Mouse (Mus musculus): ENCODE results near the gene Sh2d2a. TPM values are rescaled to one million over a fixed set of nuclear protein-coding genes. Genes with fewer than 3 reads are reported as not detected.
"Not testable (repeated sequence)": the region's sequence is repeated elsewhere in the genome, so short reads cannot be mapped to it uniquely, and the experiment has no call there.

Gene Sh2d2a
- polyA plus RNA-seq, 1 experiment, result 2.4 TPM

DNA sequence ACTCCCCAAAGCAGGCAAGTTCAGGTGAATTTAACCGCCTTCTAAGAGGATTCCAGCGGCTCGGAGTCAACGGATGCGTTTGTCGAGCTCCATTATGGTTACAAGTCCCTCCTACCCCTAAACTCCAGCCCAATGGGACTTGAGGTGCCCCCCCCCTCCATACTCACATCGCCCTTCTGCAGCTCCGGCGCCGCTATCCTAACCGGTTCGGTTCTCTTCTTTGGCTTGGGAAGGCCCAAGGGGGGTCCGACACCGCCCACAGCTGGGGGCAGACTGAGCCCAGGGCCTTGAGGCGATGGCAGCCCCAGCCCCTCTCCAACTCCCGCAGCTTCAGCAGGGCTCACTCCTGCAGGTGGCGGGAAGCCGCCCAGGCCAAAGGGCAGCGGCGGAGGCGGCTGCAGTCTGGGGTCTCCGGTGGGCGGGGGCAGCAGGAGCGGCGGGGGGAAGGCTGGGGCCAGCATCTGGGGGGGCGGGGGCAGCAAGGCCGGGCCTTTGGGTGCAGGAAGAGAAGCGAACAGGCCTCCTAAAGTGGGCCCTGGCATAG is 38.2 kb downstream of the Sh2d2a start:
- Histone ChIP-seq H3K4me1 (ENCODE audit: control insufficient read depth, insufficient read depth, low read length) (peaks cover 16% of the 10 kb centered on the region), H3K27me3 (replicated peaks; ENCODE audit: control insufficient read depth, insufficient read depth, low read length) (no peaks in the 10 kb centered on the region), H3K36me3 (ENCODE audit: control insufficient read depth, insufficient read depth, low read length) (no peaks in the 10 kb centered on the region), H3K4me3 (ENCODE audit: insufficient read depth, low read depth, low read length) (peak overlapping the region; percentile 93), H3K27ac (ENCODE audit: insufficient read depth, low read depth, low read length) (peak overlapping the region; percentile 87)
- peak; percentile 34 for DNase-seq
- TF ChIP-seq CTCF (conservative IDR thresholded peaks at IDR 0.05; ENCODE audit: insufficient read depth, insufficient read length, low read depth, low read length) (no peak), POLR2A (IDR thresholded peaks at IDR 0.05; ENCODE audit: low read depth, low read length) (no peak)
- under 1% methylated on average over 28 of the region's 28 CpGs for WGBS

DNA sequence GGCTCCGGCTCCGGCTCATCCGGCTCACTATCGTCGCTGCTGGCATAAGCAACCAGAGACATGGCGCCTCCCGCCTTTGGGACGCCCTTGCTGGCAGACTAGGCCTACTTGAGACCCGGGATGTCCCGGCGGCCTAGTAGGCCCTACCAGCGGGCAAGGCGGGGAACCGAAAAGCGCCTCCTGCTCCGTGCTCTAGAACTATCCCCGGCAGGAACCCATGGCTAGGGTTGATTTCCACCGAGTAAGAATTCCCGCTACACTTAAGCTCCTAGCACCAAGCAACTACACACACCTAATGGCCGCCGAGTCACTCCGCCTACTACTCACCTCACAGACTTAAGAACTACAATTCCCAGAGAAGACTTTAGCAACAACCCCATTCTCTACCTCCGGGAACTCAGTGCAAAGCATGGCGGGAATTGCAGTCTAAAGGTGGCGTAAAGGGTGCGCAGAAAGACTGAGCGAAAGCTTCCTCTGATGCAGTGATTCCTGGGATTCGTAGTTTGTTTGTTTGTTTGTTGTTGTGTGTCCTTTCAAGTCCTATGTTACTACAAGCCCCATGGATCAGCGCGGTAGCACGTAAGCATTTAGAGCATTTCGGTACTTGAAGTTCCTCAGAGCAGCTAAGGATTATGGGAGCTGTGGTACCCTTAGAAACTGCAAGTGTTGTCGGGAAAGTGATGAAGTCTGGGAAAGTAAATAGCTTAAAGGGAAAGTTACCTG is 38.9 kb downstream of the Sh2d2a start, which contains the start of gene Prcc:
Gene Prcc, minus strand, starts transcription at position 328 of the 723 bp plus-strand sequence.
- peak within 1 kb of the TSS; percentile 93 for H3K4me3 ChIP-seq (ENCODE audit: insufficient read depth, low read depth, low read length)
- H3K36me3 ChIP-seq (ENCODE audit: control insufficient read depth, insufficient read depth, low read length), result no peaks in the 10 kb centered on the region
- peaks cover 16% of the 10 kb centered on the region for H3K4me1 ChIP-seq (ENCODE audit: control insufficient read depth, insufficient read depth, low read length)
- TF ChIP-seq POLR2A (IDR thresholded peaks at IDR 0.05; ENCODE audit: low read depth, low read length), result no peak
- no peak for TF ChIP-seq CTCF (conservative IDR thresholded peaks at IDR 0.05; ENCODE audit: insufficient read depth, insufficient read length, low read depth, low read length)
- H3K27me3 ChIP-seq (replicated peaks; ENCODE audit: control insufficient read depth, insufficient read depth, low read length), result no peaks in the 10 kb centered on the region
- H3K27ac ChIP-seq (ENCODE audit: insufficient read depth, low read depth, low read length), result peak within 1 kb of the TSS; percentile 87
- DNase-seq, result peak; percentile 99
- WGBS, result under 1% methylated on average over 33 of the region's 33 CpGs

DNA sequence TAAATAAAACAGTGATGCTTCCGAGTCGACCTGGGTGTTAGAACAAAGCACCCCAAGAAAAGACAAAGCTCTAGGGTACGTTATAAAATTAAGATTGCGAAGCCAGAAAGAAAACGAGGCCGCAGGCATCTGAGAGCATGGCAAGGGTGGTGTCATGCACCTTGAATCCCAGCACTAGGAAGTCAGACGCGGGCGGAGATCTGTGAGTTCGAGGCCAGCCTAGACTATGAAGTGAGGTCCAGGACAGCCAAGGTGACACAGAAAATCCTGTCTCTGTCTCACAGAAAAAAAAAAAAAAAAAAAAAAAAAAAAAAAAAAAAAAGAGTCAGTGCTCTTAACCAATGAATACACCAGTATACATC is 39.4 kb downstream of the Sh2d2a start:
- no peak for TF ChIP-seq CTCF (conservative IDR thresholded peaks at IDR 0.05; ENCODE audit: insufficient read depth, insufficient read length, low read depth, low read length)
- no peak for TF ChIP-seq POLR2A (IDR thresholded peaks at IDR 0.05; ENCODE audit: low read depth, low read length)
- WGBS, result 15% methylated on average over 10 of the region's 10 CpGs
- no peak overlapping the region for H3K27ac ChIP-seq (ENCODE audit: insufficient read depth, low read depth, low read length)
- peaks cover 16% of the 10 kb centered on the region for H3K4me1 ChIP-seq (ENCODE audit: control insufficient read depth, insufficient read depth, low read length)
- H3K4me3 ChIP-seq (ENCODE audit: insufficient read depth, low read depth, low read length), result peak overlapping the region; percentile 44
- no peaks in the 10 kb centered on the region for H3K27me3 ChIP-seq (replicated peaks; ENCODE audit: control insufficient read depth, insufficient read depth, low read length)
- H3K36me3 ChIP-seq (ENCODE audit: control insufficient read depth, insufficient read depth, low read length), result no peaks in the 10 kb centered on the region
- no peak for DNase-seq

DNA sequence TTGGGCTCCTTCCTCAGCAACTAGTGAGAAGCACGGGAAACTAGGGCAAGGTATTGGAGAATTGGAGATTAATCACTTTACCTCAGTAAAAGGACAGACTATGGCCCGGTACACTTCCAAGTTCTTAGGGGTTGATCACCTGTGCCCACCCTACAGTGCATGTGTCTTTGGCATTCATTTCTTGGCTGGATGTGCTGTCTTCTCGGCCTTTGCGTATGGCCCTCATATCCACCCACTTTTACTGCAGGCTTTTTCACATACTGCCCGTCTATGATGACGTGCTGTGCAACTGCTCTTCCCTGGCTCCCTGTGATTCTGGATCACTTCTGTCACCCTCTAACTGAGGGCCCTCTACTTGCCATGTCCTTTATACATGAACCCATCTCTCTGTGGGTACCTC is 39.9 kb downstream of the Sh2d2a start:
- 85% methylated on average over 6 of the region's 6 CpGs for WGBS
- Histone ChIP-seq H3K27ac (ENCODE audit: insufficient read depth, low read depth, low read length) (no peak overlapping the region), H3K36me3 (ENCODE audit: control insufficient read depth, insufficient read depth, low read length) (no peaks in the 10 kb centered on the region), H3K27me3 (replicated peaks; ENCODE audit: control insufficient read depth, insufficient read depth, low read length) (no peaks in the 10 kb centered on the region), H3K4me1 (ENCODE audit: control insufficient read depth, insufficient read depth, low read length) (peaks cover 16% of the 10 kb centered on the region), H3K4me3 (ENCODE audit: insufficient read depth, low read depth, low read length) (no peak overlapping the region)
- no peak for DNase-seq
- TF ChIP-seq POLR2A (IDR thresholded peaks at IDR 0.05; ENCODE audit: low read depth, low read length) (no peak), CTCF (conservative IDR thresholded peaks at IDR 0.05; ENCODE audit: insufficient read depth, insufficient read length, low read depth, low read length) (no peak)

DNA sequence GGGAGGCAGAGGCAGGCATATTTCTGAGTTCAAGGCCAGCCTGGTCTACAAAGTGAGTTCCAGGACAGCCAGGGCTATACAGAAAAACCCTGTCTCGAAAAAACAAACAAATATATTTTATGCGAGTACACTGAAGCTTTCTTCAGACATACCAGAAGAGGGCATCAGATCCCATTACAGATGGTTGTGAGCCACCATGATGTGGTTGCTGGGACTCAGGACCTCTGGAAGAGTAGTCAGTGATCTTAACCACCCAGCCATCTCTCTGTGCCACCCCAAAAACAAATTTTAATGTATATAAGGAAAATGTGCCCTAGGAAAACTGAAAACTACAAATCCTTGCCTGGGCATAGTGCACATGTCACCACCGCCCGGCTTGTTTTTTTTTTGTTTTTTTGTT is 40.8 kb downstream of the Sh2d2a start:
- H3K4me3 ChIP-seq (ENCODE audit: insufficient read depth, low read depth, low read length); DNase-seq; H3K36me3 ChIP-seq (ENCODE audit: control insufficient read depth, insufficient read depth, low read length); H3K27me3 ChIP-seq (replicated peaks; ENCODE audit: control insufficient read depth, insufficient read depth, low read length); H3K27ac ChIP-seq (ENCODE audit: insufficient read depth, low read depth, low read length): not testable (repeated sequence)
- TF ChIP-seq CTCF (conservative IDR thresholded peaks at IDR 0.05; ENCODE audit: insufficient read depth, insufficient read length, low read depth, low read length), result peak; percentile 19; the same call in 1 of the 2 replicates
- H3K4me1 ChIP-seq (ENCODE audit: control insufficient read depth, insufficient read depth, low read length), result peaks cover 16% of the 10 kb centered on the region
- WGBS, result 86% methylated on average over 4 of the region's 4 CpGs

DNA sequence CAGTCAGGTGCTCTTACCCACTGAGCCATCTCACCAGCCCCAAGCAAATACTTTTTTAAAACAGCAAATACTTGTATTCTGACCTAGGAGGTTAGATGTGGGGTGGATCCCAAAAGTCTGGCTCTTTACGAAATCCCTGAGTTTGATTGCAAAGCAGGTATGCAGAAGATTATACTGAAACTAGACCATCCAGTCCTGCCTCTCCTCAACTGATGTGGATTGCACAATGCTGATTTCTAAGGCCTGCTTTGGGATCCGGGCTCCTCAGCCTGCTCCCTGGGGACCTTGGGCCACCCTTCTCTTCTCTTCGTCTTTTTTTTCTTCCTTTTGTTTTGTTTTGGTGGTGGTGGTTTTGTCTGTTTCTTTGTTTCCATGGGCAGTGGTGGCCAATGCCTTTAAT is 44.9 kb downstream of the Sh2d2a start:
- no peak overlapping the region for H3K27ac ChIP-seq (ENCODE audit: insufficient read depth, low read depth, low read length)
- no peaks in the 10 kb centered on the region for H3K4me1 ChIP-seq (ENCODE audit: control insufficient read depth, insufficient read depth, low read length)
- TF ChIP-seq CTCF (conservative IDR thresholded peaks at IDR 0.05; ENCODE audit: insufficient read depth, insufficient read length, low read depth, low read length) (no peak), POLR2A (IDR thresholded peaks at IDR 0.05; ENCODE audit: low read depth, low read length) (no peak)
- no peak for DNase-seq
- H3K27me3 ChIP-seq (replicated peaks; ENCODE audit: control insufficient read depth, insufficient read depth, low read length), result no peaks in the 10 kb centered on the region
- WGBS, result 78% methylated on average over 3 of the region's 3 CpGs
- no peak overlapping the region for H3K4me3 ChIP-seq (ENCODE audit: insufficient read depth, low read depth, low read length)
- no peaks in the 10 kb centered on the region for H3K36me3 ChIP-seq (ENCODE audit: control insufficient read depth, insufficient read depth, low read length)

DNA sequence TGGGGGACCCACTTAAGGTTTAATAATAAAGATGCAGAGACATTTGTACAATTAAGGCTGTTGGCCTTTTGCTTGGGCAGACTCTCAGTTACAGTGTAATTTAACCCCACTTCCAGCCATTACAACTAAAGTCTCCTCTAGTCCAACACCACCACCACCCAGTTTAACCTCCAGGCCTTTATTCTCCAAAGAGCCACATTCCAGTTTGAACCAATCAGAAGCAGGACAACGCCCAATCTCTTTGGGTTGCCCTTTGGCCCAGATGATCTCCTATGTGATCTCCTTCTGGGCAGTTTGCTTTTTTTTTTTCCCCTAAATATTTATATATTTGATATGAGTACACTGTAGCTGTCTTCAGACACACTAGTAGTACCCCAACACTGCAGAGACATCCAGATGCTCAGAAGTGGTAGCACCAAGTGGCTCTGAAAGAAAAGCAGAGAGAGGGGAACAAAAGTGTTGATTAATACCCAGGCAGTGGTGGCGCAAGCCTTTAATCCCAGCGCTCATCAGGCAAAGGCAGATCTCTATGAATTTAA is 46.9 kb downstream of the Sh2d2a start:
- Histone ChIP-seq H3K4me1 (ENCODE audit: control insufficient read depth, insufficient read depth, low read length) (no peaks in the 10 kb centered on the region), H3K36me3 (ENCODE audit: control insufficient read depth, insufficient read depth, low read length) (no peaks in the 10 kb centered on the region)

More for the DNA sequence above, 46.9 kb downstream of the Sh2d2a start:
- 89% methylated on average over 3 of the region's 3 CpGs for WGBS
- TF ChIP-seq POLR2A (IDR thresholded peaks at IDR 0.05; ENCODE audit: low read depth, low read length) (no peak), CTCF (conservative IDR thresholded peaks at IDR 0.05; ENCODE audit: insufficient read depth, insufficient read length, low read depth, low read length) (no peak)
- DNase-seq, result no peak
- no peak overlapping the region for H3K27ac ChIP-seq (ENCODE audit: insufficient read depth, low read depth, low read length)
- no peak overlapping the region for H3K4me3 ChIP-seq (ENCODE audit: insufficient read depth, low read depth, low read length)
- no peaks in the 10 kb centered on the region for H3K27me3 ChIP-seq (replicated peaks; ENCODE audit: control insufficient read depth, insufficient read depth, low read length)

All from kidney, adult 2 months (tissue).